Mouse (Mus musculus): ENCODE measurements around the gene Lrrc45.

DNA sequence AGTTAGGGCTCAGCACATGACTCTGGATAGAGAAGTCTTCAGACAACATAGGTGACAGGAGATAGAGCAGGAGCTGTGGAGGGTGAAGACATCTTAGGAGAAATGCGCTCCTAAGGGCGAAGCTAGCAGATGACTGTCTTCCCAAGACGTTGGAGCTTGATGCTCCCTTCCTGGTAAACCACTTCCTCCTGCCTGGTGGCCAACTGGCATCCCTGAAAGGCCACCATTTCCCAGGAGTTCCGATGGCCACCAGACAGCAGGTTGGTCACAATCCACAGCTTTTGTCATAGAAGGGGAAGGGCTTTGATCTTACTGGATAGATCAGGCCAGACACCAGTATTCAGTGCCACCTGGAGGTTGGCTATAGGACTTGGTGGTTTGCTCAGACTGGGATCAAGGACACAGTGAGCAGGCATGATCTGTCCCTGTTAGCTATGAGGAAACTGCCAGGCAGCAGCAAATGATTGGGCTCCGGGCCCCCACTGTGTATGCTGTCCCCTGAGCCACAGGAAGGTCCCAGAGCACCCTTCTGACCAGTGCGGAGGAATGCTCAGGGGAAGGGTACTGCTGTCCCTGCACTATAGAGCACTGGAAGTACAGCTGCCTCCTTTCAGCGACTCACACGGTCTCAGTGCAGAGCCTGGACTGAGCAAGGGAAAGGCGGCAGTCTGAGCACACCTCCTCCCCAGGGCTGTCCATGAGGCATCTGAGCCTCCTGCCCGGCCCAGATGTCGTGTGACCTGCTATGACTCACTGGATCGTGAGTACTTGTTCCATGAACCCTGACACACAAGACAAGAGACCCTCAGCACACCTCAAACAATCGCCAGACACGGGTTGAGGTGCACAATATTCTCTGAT is 48.3 kb downstream of the Lrrc45 start:
- TF ChIP-seq CTCF (IDR thresholded peaks at IDR 0.05; ENCODE audit: low read depth) (no peak), EP300 (IDR thresholded peaks at IDR 0.05; ENCODE audit: low read depth) (no peak)
